Mouse (Mus musculus): ENCODE measurements around the gene Adamts12. TPM values are rescaled to one million over a fixed set of nuclear protein-coding genes. Genes with fewer than 3 reads are reported as not detected.

The Adamts12 gene
- total RNA-seq, 1 experiment = 0.85 TPM

DNA sequence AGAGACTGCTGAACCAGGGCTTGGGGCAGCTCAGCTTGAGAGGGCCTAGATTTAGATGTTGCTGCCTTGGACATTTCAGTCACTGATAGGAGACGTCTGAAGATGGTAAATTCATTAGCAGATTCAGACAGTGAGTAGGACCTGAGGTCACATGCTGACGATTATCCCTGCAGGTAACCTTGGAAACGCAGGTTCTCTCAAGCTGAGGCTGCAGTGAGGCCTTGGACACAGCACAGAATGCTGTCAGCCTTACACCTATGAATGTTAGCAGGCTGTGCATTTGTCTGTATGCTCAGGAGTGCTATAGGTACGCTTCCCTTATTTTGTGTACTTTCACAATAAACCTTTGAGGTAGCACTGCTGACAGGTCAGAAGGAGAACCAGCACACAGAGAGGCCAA is 36.3 kb downstream of the Adamts12 start:
- in situ Hi-C loops (cut with MboI; ENCODE audit: low sequenced_read_pairs in 2 of 2, unreplicated experiment in 2 of 2) = no loop called here
- no peaks in the 10 kb centered on the region for H3K4me1 ChIP-seq (ENCODE audit: control insufficient read depth in 2 of 2, insufficient read depth in 2 of 2, low read length in 2 of 2, poor library complexity in 1 of 2)

DNA sequence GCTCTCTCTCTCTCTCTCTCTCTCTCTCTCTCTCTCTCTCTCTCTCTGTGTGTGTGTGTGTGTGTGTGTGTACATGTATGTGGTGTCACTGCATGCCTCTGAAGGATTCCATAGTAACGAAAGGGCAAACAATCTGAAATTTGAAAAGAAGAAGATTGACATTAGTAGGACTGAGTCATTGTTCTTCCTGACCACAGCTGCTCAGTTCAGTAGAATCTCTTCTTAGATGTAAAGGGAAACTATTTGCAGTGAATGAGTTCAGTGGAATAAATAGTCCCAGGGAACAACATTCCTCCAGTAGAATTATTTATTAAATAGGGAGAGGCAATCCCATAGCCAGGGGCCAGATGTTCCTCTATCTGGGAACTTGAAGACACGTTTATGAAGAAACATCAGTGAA is 40.5 kb downstream of the Adamts12 start:
- in situ Hi-C loops (cut with MboI; ENCODE audit: low sequenced_read_pairs in 2 of 2, unreplicated experiment in 2 of 2) = no loop called here

More for the DNA sequence above, 36.3 kb downstream of the Adamts12 start:
- Histone ChIP-seq H3K9ac (ENCODE audit: insufficient read depth, low read depth, low read length, poor library complexity, severe bottlenecking) (no peak overlapping the region), H3K36me3 (ENCODE audit: control insufficient read depth, insufficient read depth, low read length, poor library complexity, severe bottlenecking) (no peaks in the 10 kb centered on the region), H3K27ac (ENCODE audit: insufficient read depth, low read depth, low read length, poor library complexity, severe bottlenecking) (no peak overlapping the region), H3K9me3 (ENCODE audit: control insufficient read depth, insufficient read depth, low read depth, low read length) (no peaks in the 10 kb centered on the region), H3K4me3 (ENCODE audit: insufficient read depth in 1 of 2, low read depth in 1 of 2, low read length in 2 of 2, poor library complexity in 1 of 2, severe bottlenecking in 1 of 2) (no peak overlapping the region)
- TF ChIP-seq HCFC1 (IDR thresholded peaks at IDR 0.05; ENCODE audit: borderline replicate concordance, insufficient read depth, low read length) (no peak), MAFK (IDR thresholded peaks at IDR 0.05; ENCODE audit: insufficient read depth, low read depth, low read length) (no peak), ZC3H11A (IDR thresholded peaks at IDR 0.05; ENCODE audit: borderline replicate concordance, low read depth, low read length) (no peak), CHD2 (IDR thresholded peaks at IDR 0.05; ENCODE audit: low read depth, low read length) (no peak), ZNF384 (IDR thresholded peaks at IDR 0.05; ENCODE audit: low read depth, low read length) (no peak)
- no peak for DNase-seq (ENCODE audit: low read depth, low spot score)

DNA sequence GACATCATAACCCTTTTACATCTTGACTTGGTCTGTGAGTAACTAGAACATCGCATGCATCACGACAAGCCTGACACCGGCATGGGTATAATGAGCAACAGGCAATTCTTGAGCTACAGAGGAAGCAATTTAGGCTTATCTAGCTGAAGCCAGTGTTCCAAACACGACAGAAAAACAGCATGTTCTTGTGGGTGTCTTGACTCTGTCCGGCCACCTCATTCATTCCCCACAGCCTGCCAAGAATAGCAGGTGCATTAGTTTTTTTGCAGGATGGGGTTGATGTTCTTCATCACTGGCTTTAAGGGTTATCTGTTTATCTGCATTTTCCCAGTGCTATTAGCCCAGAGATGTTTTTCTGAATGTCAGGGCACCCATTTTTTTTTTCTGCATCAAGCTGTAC is 42.8 kb downstream of the Adamts12 start:
- Histone ChIP-seq H3K4me1 (ENCODE audit: control insufficient read depth in 2 of 2, insufficient read depth in 2 of 2, low read length in 2 of 2, poor library complexity in 1 of 2) (no peaks in the 10 kb centered on the region), H3K9me3 (ENCODE audit: control insufficient read depth, insufficient read depth, low read depth, low read length) (no peaks in the 10 kb centered on the region), H3K27ac (ENCODE audit: insufficient read depth, low read depth, low read length, poor library complexity, severe bottlenecking) (no peak overlapping the region), H3K9ac (ENCODE audit: insufficient read depth, low read depth, low read length, poor library complexity, severe bottlenecking) (no peak overlapping the region), H3K4me3 (ENCODE audit: insufficient read depth in 1 of 2, low read depth in 1 of 2, low read length in 2 of 2, poor library complexity in 1 of 2, severe bottlenecking in 1 of 2) (no peak overlapping the region), H3K36me3 (ENCODE audit: control insufficient read depth, insufficient read depth, low read length, poor library complexity, severe bottlenecking) (no peaks in the 10 kb centered on the region)
- TF ChIP-seq MAFK (IDR thresholded peaks at IDR 0.05; ENCODE audit: insufficient read depth, low read depth, low read length) (no peak), ZNF384 (IDR thresholded peaks at IDR 0.05; ENCODE audit: low read depth, low read length) (no peak), CHD2 (IDR thresholded peaks at IDR 0.05; ENCODE audit: low read depth, low read length) (no peak), ZC3H11A (IDR thresholded peaks at IDR 0.05; ENCODE audit: borderline replicate concordance, low read depth, low read length) (no peak), HCFC1 (IDR thresholded peaks at IDR 0.05; ENCODE audit: borderline replicate concordance, insufficient read depth, low read length) (no peak)
- in situ Hi-C loops (cut with MboI; ENCODE audit: low sequenced_read_pairs in 2 of 2, unreplicated experiment in 2 of 2) = no loop called here
- no peak for DNase-seq (ENCODE audit: low read depth, low spot score)

More for the DNA sequence above, 40.5 kb downstream of the Adamts12 start:
- no peak overlapping the region for H3K4me3 ChIP-seq (ENCODE audit: insufficient read depth in 1 of 2, low read depth in 1 of 2, low read length in 2 of 2, poor library complexity in 1 of 2, severe bottlenecking in 1 of 2)
- no peak overlapping the region for H3K27ac ChIP-seq (ENCODE audit: insufficient read depth, low read depth, low read length, poor library complexity, severe bottlenecking)
- no peaks in the 10 kb centered on the region for H3K4me1 ChIP-seq (ENCODE audit: control insufficient read depth in 2 of 2, insufficient read depth in 2 of 2, low read length in 2 of 2, poor library complexity in 1 of 2)
- no peaks in the 10 kb centered on the region for H3K9me3 ChIP-seq (ENCODE audit: control insufficient read depth, insufficient read depth, low read depth, low read length)
- DNase-seq (ENCODE audit: low read depth, low spot score) = no peak
- no peak for TF ChIP-seq CHD2 (IDR thresholded peaks at IDR 0.05; ENCODE audit: low read depth, low read length)
- no peak for TF ChIP-seq HCFC1 (IDR thresholded peaks at IDR 0.05; ENCODE audit: borderline replicate concordance, insufficient read depth, low read length)
- TF ChIP-seq ZNF384 (IDR thresholded peaks at IDR 0.05; ENCODE audit: low read depth, low read length) = no peak
- TF ChIP-seq ZC3H11A (IDR thresholded peaks at IDR 0.05; ENCODE audit: borderline replicate concordance, low read depth, low read length) = no peak
- TF ChIP-seq MAFK (IDR thresholded peaks at IDR 0.05; ENCODE audit: insufficient read depth, low read depth, low read length) = no peak
- no peaks in the 10 kb centered on the region for H3K36me3 ChIP-seq (ENCODE audit: control insufficient read depth, insufficient read depth, low read length, poor library complexity, severe bottlenecking)
- H3K9ac ChIP-seq (ENCODE audit: insufficient read depth, low read depth, low read length, poor library complexity, severe bottlenecking) = no peak overlapping the region

DNA sequence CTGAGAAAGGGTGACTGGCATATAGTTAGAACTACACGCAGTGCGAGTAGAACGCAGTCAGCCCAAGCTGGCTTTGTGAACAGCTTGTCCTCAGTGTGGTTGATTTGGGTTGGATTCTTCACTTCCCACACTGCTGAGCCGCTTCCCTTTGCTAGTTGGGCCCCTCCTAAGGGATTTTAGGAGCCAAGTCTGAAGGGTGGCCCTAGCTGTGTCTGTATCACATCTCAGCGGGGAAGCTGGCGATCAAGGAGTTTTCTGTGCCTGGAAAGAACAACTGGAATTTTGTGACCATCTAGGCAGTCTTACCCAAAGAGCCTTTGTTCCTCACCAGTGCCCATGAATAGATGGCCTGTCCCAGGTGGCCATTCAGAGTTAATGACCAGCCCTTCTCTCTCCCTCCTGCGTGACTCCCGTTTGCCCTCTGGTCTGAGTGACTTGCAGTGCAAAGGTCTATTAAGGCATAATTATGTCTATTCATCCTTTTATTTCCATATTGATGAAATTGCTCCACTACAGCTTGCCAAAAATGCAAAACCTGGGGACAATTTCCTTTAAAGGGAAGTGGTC is 50.1 kb downstream of the Adamts12 start:
- in situ Hi-C loops (cut with MboI; ENCODE audit: low sequenced_read_pairs in 2 of 2, unreplicated experiment in 2 of 2) = no loop called here
- H3K36me3 ChIP-seq (ENCODE audit: control insufficient read depth, insufficient read depth, low read length, poor library complexity, severe bottlenecking) = no peaks in the 10 kb centered on the region
- no peaks in the 10 kb centered on the region for H3K4me1 ChIP-seq (ENCODE audit: control insufficient read depth in 2 of 2, insufficient read depth in 2 of 2, low read length in 2 of 2, poor library complexity in 1 of 2)
- H3K4me3 ChIP-seq (ENCODE audit: insufficient read depth in 1 of 2, low read depth in 1 of 2, low read length in 2 of 2, poor library complexity in 1 of 2, severe bottlenecking in 1 of 2) = no peak overlapping the region
- no peak for DNase-seq (ENCODE audit: low read depth, low spot score)
- H3K9me3 ChIP-seq (ENCODE audit: control insufficient read depth, insufficient read depth, low read depth, low read length) = no peaks in the 10 kb centered on the region
- TF ChIP-seq MAFK (IDR thresholded peaks at IDR 0.05; ENCODE audit: insufficient read depth, low read depth, low read length) (no peak), ZNF384 (IDR thresholded peaks at IDR 0.05; ENCODE audit: low read depth, low read length) (no peak), ZC3H11A (IDR thresholded peaks at IDR 0.05; ENCODE audit: borderline replicate concordance, low read depth, low read length) (no peak), CHD2 (IDR thresholded peaks at IDR 0.05; ENCODE audit: low read depth, low read length) (no peak), HCFC1 (IDR thresholded peaks at IDR 0.05; ENCODE audit: borderline replicate concordance, insufficient read depth, low read length) (no peak)
- no peak overlapping the region for H3K9ac ChIP-seq (ENCODE audit: insufficient read depth, low read depth, low read length, poor library complexity, severe bottlenecking)
- H3K27ac ChIP-seq (ENCODE audit: insufficient read depth, low read depth, low read length, poor library complexity, severe bottlenecking) = no peak overlapping the region
